Mouse (Mus musculus): ENCODE results near the gene Ralgapa2.

GRCm38 (mm10) chr2:146322019-146322418 is 190.1 kb downstream of the Ralgapa2 start:
- no peak for TF ChIP-seq CTCF (IDR thresholded peaks at IDR 0.05; ENCODE audit: low read depth, low read length)
- TF ChIP-seq EP300 (IDR thresholded peaks at IDR 0.05; ENCODE audit: insufficient read depth, low read depth, low read length), result no peak

Measured in ES-Bruce4 (cell line).